Mouse (Mus musculus) forebrain, postnatal 0 days (tissue): Measurements from ENCODE around the gene Carmil1. TPM values are rescaled to one million over a fixed set of nuclear protein-coding genes. Genes with fewer than 3 reads are reported as not detected.
A peak's percentile ranks its signal among the peaks of the same experiment; 100 is the strongest.

Source experiments
- ATAC-seq: fragments of 200-750 bp; cut with Nextera tagmentation; 2 replicates; pipeline ENCODE4 v1.8.0; 2017; ENCODE audit warnings: mild to moderate bottlenecking, moderate library complexity
- DNase-seq: peaks from one replicate; pipeline ENCODE4 v3.0.0-alpha.2; 2015
- H3K27ac ChIP-seq: fragments of 300-500 bp; sonication (generic); 2 replicates; pipeline ENCODE4 v1.5.1; 2014; ENCODE audit warnings: low read depth, mild to moderate bottlenecking, antibody characterized with exemption, low read length, moderate library complexity, mixed read lengths
- H3K27me3 ChIP-seq: fragments of 300-500 bp; sonication (generic); 2 replicates; pipeline ENCODE4 v1.6.1; 2014; ENCODE audit warnings: mild to moderate bottlenecking, low read length, mixed read lengths; ENCODE audit not compliant: insufficient read depth
- H3K36me3 ChIP-seq: fragments of 300-500 bp; sonication (generic); 2 replicates; pipeline ENCODE4 v1.6.1; 2014; ENCODE audit warnings: mild to moderate bottlenecking, moderate library complexity; ENCODE audit not compliant: insufficient read depth
- H3K4me1 ChIP-seq: fragments of 300-500 bp; sonication (generic); 2 replicates; pipeline ENCODE4 v1.6.1; 2014; ENCODE audit warnings: antibody characterized with exemption; ENCODE audit not compliant: insufficient read depth
- H3K4me2 ChIP-seq: fragments of 300-500 bp; sonication (generic); 2 replicates; pipeline ENCODE4 v1.6.1; 2014; ENCODE audit warnings: low read depth, mild to moderate bottlenecking, moderate library complexity
- H3K4me3 ChIP-seq: fragments of 300-500 bp; sonication (generic); 2 replicates; pipeline ENCODE4 v1.5.1; 2014; ENCODE audit warnings: low read depth, low read length, mixed read lengths
- H3K9ac ChIP-seq: fragments of 300-500 bp; sonication (generic); 2 replicates; pipeline ENCODE4 v1.6.1; 2014; ENCODE audit warnings: mild to moderate bottlenecking
- H3K9me3 ChIP-seq: fragments of 300-500 bp; sonication (generic); 2 replicates; pipeline ENCODE4 v1.6.1; 2016; ENCODE audit warnings: low read length
- CTCF ChIP-seq: sonication (generic); IDR thresholded peaks from 2 replicates; pipeline ENCODE4 v1.5.1; 2016; ENCODE audit warnings: antibody characterized with exemption, control low read depth, low read depth
- WGBS: fragments of 180-500 bp; shearing (Covaris S2); extraction: QIAGEN DNeasy Blood & Tissue Kit; methylation state at CpG from one replicate; pipeline ENCODE4 v1.1.7; 2014; 5-methylcytosine and 5-hydroxymethylcytosine counted together
- polyA plus RNA-seq: library from polyadenylated mRNA; unstranded; fragments of >200 nt; fragmentation: Nextera tagmentation; extraction: Ambion mirVana; gene quantifications from 2 replicates; pipeline ENCODE4 v1.2.1, GENCODE M21; 2015
- total RNA-seq: library from RNA; depleted of rRNA; stranded (reverse); fragments of >200 nt; gene quantifications from 2 replicates; pipeline ENCODE4 v1.2.3, GENCODE M21; 2014

Gene Carmil1
- total and polyA plus RNA-seq, 2 experiments from 2014 or later = 30.2 to 47.9 TPM

DNA sequence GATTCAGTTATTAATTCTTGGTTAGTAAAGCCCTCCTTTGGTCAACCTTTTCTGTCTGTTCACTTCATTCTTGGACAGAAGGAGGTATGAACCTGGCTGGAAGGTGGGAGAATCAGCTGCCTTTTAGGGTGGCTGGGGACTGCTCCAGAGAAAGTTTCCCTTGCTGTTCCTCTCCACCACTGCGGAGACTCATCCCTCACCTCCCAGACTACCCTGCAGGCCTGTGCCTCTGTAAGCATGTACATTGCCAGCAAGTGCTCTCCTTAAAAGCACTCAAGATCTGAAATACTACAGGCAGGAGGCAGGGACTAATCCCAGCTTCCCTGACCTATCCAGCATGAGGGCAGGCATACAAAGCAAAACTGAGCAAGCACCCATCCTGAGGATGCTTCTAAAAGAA is 117.2 kb downstream of the Carmil1 start:
- no peak overlapping the region for H3K4me3 ChIP-seq
- H3K27me3 ChIP-seq = no peaks in the 10 kb centered on the region
- 96% methylated on average over 1 of the region's 1 CpGs for WGBS
- DNase-seq (no peak), ATAC-seq (no peak)
- H3K9ac ChIP-seq = no peak overlapping the region
- no peaks in the 10 kb centered on the region for H3K9me3 ChIP-seq
- H3K4me1 ChIP-seq = no peaks in the 10 kb centered on the region
- H3K36me3 ChIP-seq = no peaks in the 10 kb centered on the region
- H3K27ac ChIP-seq = no peak overlapping the region
- no peak for TF ChIP-seq CTCF
- no peak overlapping the region for H3K4me2 ChIP-seq

- Histone ChIP-seq H3K4me3 (no peak overlapping the region), H3K4me1 (no peaks in the 10 kb centered on the region), H3K9me3 (no peaks in the 10 kb centered on the region), H3K27ac (no peak overlapping the region), H3K36me3 (no peaks in the 10 kb centered on the region), H3K9ac (no peak overlapping the region), H3K27me3 (no peaks in the 10 kb centered on the region), H3K4me2 (no peak overlapping the region)
- no peak for ATAC-seq
- TF ChIP-seq CTCF = no peak
- WGBS = 89% methylated on average over 4 of the region's 4 CpGs
- no peak for DNase-seq
Observed at GRCm38 (mm10) chr13:24161105-24161504, 119.5 kb downstream of the Carmil1 start.

- Histone ChIP-seq H3K36me3 (no peaks in the 10 kb centered on the region), H3K4me1 (no peaks in the 10 kb centered on the region), H3K27me3 (no peaks in the 10 kb centered on the region), H3K4me3 (no peak overlapping the region), H3K4me2 (no peak overlapping the region), H3K9ac (no peak overlapping the region), H3K9me3 (no peaks in the 10 kb centered on the region), H3K27ac (no peak overlapping the region)
- ATAC-seq (no peak), DNase-seq (no peak)
- TF ChIP-seq CTCF = no peak
- WGBS = 84% methylated on average over 4 of the region's 4 CpGs
Observed at GRCm38 (mm10) chr13:24159972-24160371, 120.6 kb downstream of the Carmil1 start.

- H3K4me1 ChIP-seq = no peaks in the 10 kb centered on the region
- H3K4me2 ChIP-seq = no peak overlapping the region
- H3K9ac ChIP-seq = no peak overlapping the region
- no peaks in the 10 kb centered on the region for H3K9me3 ChIP-seq
- H3K36me3 ChIP-seq = no peaks in the 10 kb centered on the region
- ATAC-seq (no peak), DNase-seq (no peak)
- 89% methylated on average over 8 of the region's 8 CpGs for WGBS
- H3K4me3 ChIP-seq = no peak overlapping the region
- H3K27me3 ChIP-seq = no peaks in the 10 kb centered on the region
- no peak for TF ChIP-seq CTCF
- H3K27ac ChIP-seq = no peak overlapping the region
Observed at GRCm38 (mm10) chr13:24159190-24159965, 121.2 kb downstream of the Carmil1 start.

DNA sequence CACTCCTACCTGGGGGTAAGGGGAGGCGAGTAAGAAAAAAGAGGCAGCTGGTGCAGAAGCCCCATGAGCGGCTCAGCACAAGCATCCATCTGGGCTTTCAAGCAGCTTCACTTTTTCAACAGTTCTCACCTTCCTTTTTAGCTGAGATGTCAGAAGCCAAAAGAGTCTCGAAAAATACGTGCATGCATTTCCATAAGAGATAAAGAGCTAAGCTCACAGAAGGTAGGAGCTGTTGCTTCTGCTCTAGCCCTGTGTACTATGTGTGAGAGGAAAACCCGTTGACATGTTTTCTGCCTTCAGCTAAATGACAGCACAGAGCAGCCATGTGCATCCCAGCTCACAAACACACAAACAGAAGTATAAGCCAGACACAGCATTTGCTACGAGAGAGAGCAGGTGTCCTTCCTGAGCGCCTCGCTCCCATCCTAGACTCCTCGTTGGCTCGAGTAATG is 123.0 kb downstream of the Carmil1 start:
- peak; percentile 63 for DNase-seq
- no peak for TF ChIP-seq CTCF
- peak; percentile 87 for ATAC-seq
- Histone ChIP-seq H3K27me3 (no peaks in the 10 kb centered on the region), H3K4me1 (peaks cover 5% of the 10 kb centered on the region; the same call in 1 of the 2 replicates), H3K36me3 (no peaks in the 10 kb centered on the region), H3K4me2 (no peak overlapping the region), H3K9me3 (no peaks in the 10 kb centered on the region), H3K27ac (no peak overlapping the region), H3K4me3 (no peak overlapping the region), H3K9ac (no peak overlapping the region)
- 55% methylated on average over 10 of the region's 10 CpGs for WGBS

DNA sequence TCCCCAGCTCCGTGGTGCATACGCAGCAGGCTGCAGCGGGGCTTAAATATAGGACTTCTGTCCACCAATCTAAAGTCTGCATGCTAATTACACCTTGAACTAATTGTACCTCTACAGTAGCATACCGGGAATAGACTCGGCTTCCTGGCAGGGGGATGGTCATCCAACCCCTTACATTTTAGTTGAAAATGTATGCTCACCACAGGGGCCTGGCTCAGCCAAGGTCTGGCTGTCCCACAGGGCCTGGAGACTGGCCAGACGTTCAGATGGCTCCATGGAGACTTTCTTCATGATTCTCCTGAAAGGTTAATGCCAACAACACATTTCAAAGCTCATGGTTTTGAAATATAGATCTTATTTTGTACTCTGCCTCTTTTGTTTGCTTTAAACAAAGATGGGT is 125.4 kb downstream of the Carmil1 start:
- no peak overlapping the region for H3K4me3 ChIP-seq
- peaks cover 5% of the 10 kb centered on the region; the same call in 1 of the 2 replicates for H3K4me1 ChIP-seq
- ATAC-seq (no peak), DNase-seq (no peak)
- 30% methylated on average over 6 of the region's 6 CpGs for WGBS
- no peak overlapping the region for H3K27ac ChIP-seq
- H3K27me3 ChIP-seq = no peaks in the 10 kb centered on the region
- no peak overlapping the region for H3K4me2 ChIP-seq
- no peaks in the 10 kb centered on the region for H3K36me3 ChIP-seq
- no peak overlapping the region for H3K9ac ChIP-seq
- TF ChIP-seq CTCF = no peak
- H3K9me3 ChIP-seq = no peaks in the 10 kb centered on the region

DNA sequence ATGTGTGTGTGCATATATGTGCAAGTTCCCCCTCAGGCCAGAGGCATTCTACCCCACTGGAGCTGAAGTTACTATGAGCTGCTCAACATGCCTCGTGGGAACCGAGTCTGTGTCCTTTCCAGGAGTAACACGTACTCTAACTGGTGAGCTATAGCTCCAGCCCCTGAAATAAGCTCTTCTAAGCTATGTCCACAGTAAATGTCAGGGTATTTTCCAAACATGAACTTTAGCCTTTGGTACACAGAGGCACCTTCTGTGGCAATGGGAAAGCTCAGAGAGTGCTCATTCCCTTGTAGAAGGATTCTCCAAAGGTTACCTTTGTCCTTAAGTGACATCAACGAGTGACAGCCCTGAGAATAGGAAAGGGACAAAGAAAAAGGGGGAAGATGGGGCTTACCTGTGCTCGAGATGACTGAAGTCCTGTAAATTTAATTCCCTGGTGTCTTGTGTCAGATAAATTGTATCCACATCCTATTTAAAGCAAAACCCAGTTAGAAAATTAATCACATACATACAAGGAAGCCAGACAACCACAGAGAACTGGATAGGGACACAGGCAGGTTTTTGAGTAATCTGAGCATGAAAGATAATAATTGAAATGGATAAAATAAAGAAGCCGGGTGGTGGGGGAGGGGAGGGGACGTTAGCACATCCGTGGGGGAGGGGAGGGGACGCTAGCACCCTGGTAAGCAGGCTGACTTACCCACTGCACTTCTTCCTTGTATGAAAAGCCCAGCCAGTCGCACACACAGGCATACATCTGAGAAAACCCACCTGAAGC is 126.1 kb downstream of the Carmil1 start:
- H3K27me3 ChIP-seq = no peaks in the 10 kb centered on the region
- no peak for DNase-seq
- TF ChIP-seq CTCF = no peak
- no peaks in the 10 kb centered on the region for H3K36me3 ChIP-seq
- no peak overlapping the region for H3K4me2 ChIP-seq
- no peak for ATAC-seq
- 64% methylated on average over 10 of the region's 10 CpGs for WGBS
- H3K27ac ChIP-seq = no peak overlapping the region
- peaks cover 5% of the 10 kb centered on the region; the same call in 1 of the 2 replicates for H3K4me1 ChIP-seq
- H3K4me3 ChIP-seq = no peak overlapping the region
- H3K9ac ChIP-seq = no peak overlapping the region
- H3K9me3 ChIP-seq = no peaks in the 10 kb centered on the region
